Mouse (Mus musculus) erythroblast, adult 5-6 weeks (primary cell): ENCODE results near the gene Olfr1404. TPM values are rescaled to one million over a fixed set of nuclear protein-coding genes. Genes with fewer than 3 reads are reported as not detected.
"Not testable (repeated sequence)": the region's sequence is repeated elsewhere in the genome, so short reads cannot be mapped to it uniquely, and the experiment has no call there.

Source experiments
- ATAC-seq: replicated peaks from 2 replicates; pipeline ENCODE4 v1.8.0; 2016; ENCODE audit warnings: moderate number of reproducible peaks, mild to moderate bottlenecking, moderate TSS enrichment, inconsistent platforms; ENCODE audit not compliant: poor library complexity, low FRiP score, severe bottlenecking
- total RNA-seq, 2 experiments: library from RNA; stranded (forward) in 1 of 2; stranded (reverse) in 1 of 2; fragments of 150-400 nt in 1 of 2; fragments of 200-764, 138-1000 nt in 1 of 2; gene quantifications; 2 replicates each; pipeline versions ENCODE4 v1.2.3 to v1.2.4; 2015 to 2017; ENCODE audit warnings: low replicate concordance in 2 of 2

The Olfr1404 gene
- not detected in 2 replicates for total RNA-seq (2015; ENCODE audit: low replicate concordance)
- not detected in 2 replicates for total RNA-seq (2017; ENCODE audit: low replicate concordance)

DNA sequence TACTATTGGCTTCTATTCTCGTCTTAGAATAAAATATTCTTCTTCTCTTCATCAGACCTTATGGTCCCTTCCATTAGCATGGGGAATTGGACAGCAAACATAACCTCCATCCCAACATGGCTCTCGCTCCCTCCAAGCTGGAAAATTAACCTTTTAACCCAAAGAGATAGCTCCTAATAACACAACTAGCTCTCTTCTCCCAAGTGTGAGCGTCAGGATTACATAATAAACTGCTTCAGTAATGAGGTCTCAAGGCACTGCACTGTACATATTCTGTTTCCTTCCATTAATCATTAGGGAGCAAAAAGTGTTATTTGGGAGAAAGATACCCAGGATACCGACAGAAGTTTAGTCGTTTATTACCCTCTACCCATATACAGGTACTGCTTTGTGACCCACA is at the start of gene Olfr1404:
Gene Olfr1404 (plus strand): TSS at position 301 of the 400 bp plus-strand sequence.
- no peak for ATAC-seq

DNA sequence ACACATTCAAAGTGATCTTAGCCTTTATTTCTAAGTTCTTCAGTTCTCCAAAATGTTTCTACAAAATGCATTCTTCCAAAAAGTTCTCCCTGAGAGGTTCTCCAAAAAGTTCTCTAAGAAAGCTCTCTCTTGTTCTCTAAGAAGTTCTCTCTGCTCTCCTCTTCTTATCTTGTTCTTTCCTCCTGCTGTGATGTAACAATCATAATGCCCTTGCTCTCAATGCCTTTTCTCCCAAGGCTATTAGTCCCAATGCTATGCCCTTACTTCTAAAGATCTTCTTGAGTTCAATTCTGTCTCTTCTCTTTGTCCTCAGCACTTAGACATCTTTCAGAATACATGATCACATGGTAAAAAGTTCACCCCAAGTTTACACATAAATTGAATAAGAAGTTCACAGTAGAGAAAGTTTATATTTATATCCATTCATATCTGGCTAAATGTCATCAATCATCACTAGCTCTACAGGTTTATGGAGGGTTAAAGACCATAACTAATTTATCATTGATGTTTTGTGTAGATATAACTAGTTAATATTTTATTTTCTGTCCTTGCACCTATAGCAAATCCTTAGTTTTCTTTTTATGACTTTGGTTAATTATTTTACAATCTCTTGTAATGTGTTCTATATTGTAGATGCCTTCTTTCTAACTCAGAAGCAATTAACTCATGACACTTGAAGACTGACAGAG is 37.9 kb upstream of the Olfr1404 start:
- no peak for ATAC-seq

DNA sequence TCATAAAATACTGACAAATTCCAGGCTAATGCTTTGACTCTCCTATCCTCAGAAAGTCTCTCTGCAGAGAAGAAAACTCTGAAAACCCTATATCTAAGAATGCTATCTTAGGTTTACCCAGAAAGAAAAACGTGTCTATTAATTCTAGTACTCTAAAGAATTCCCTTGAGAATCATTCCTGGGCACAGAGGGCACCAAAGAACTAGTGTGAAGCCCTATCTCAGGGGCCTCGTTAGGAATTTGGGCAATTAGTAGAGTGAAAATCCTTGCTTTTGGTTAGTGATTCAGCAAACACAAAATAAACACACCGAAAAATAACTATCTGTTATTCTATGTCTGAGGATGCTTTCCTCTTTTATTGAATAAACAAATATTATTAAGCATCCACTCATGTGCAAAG is 21.7 kb upstream of the Olfr1404 start, which contains the start of gene Olfr1406:
Gene Olfr1406 (minus strand): TSS at position 101 of the 400 bp plus-strand sequence.
- ATAC-seq, result no peak

DNA sequence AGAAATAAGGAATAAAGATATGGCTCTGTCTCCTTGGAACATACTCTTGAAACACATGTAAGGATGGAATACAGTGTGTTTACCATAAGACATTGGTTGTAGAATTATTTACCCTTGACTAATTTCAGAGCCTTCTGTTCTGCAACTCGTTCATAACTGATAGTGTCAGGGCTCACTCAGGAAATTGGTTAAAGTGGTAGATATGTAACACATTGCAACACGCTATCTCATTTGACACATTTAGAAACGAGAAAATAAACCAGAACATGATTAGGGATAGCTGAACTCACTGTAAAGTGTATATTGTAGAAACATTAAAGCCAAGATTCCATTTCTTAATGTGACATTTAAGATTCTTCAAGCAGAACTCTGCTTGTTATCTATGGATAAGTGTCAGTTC is 20.1 kb upstream of the Olfr1404 start:
- no peak for ATAC-seq

DNA sequence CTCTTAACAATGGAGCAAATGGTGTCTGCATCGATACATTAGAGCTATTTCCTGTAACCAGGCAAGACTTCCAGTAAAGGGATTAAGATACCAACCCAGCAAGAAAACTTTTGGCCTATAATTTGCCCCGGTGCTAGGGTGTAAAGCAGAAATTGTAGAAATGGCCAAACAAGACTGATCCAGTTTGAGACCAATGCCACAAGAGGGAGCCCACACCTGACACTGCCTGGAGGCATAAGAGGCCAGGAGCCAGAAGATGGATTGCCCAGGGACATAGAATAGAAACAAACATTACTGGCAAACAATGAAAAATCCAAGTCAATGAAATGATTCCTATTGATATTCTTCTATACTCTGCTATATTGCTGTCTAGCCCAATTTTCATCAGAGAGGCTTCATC is 15.8 kb upstream of the Olfr1404 start:
- ATAC-seq, result no peak; the same call in 1 of the 2 replicates

DNA sequence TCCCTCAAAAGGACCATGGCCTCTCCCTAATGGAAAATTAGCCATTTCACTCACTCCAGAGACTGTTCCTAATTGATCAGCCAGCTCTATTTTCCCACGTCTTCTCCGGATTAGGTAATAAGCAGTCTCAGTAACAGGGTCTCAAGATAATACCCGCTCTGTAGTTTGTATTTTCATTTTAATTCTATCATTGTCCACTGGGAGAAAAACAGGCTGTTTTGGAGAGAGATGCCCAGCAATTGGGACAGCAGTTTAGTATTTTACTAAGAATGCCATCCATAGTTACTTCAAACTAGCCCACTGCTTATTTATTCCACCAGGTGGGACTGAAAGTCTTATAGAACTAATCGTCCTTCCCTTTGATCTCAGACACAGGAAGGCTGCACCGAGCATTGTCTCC is 14.7 kb upstream of the Olfr1404 start, which contains the start of gene Olfr218:
Gene Olfr218 (plus strand): TSS at position 301 of the 400 bp plus-strand sequence.
- ATAC-seq, result no peak

DNA sequence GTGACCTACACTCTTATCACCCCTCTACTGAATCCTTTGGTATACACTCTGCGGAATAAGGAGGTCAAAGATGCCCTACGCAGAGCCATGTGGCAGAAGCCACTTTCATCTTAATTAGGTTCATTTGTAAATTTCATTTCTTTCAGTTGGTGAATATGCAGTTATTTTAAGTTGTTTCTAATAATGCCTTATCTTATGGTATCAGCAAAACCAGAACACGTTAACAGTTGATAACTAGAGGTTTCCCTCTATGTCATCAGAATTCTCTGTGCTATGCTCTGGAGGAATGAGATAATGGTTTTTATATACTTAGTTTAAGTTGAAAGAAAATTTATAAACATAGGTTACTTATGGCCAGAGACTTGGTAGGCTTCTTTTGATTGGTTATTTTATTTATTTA is 4.3 kb downstream of the Olfr1404 start:
- no peak for ATAC-seq

DNA sequence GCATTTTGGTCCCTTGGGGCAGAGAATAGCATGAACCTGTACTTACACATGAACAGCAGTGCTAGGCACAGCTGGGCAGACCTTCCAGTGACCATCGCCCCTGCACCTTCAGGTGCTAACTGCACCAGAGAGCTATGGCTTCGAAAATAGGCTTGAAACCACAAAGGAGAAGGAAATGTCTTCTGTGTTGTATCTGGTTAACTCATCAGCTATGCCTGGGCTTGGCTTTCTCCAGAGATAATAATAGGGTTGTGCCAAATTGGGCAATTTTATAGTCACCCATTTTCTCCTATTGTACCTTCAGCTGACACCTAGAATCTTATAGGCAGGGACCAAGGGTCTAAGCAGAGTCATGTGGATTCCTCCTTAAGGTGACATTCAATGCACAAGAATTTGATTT is 14.9 kb downstream of the Olfr1404 start, which contains the start of gene Fcer1a:
Gene Fcer1a (minus strand): TSS at position 134 of the 400 bp plus-strand sequence.
- no peak for ATAC-seq

DNA sequence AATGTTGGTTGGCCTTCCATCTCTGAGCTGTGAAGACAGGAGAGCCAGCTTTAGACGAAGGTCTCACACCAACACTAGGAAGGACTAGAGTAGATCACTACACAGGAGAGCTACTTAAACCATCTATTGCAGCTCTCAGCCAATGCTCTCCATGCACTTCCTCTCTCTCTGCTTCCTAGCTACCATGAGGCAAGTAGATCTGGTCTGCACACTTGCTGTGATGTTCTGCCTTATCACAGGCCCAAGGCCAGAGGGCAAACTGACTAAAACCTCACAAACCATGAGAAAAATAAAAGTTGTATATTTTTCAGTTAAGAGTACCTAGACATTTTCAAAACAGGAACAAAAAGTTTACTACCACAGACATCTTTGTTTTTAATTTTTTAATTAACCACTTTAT is 24.8 kb downstream of the Olfr1404 start:
- not testable (repeated sequence) for ATAC-seq

DNA sequence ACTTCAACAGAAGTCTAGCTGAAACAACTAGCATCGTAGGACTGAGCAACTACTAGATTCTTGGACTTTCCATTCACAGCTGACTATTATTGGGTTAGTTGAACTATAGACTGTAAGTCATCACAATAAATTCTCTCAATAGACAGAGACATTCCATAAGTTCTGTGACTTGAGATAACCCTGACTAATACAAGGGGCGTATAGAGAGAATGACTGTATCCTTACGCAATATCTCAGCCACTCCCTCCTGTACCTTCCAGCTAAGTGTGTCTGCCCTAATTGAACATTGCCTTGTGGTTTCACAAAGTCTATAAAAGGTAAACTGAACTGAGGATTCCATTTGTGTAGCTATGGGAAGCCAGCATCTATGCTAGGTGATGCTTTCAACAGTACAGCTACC is 37.7 kb downstream of the Olfr1404 start:
- ATAC-seq, result no peak

DNA sequence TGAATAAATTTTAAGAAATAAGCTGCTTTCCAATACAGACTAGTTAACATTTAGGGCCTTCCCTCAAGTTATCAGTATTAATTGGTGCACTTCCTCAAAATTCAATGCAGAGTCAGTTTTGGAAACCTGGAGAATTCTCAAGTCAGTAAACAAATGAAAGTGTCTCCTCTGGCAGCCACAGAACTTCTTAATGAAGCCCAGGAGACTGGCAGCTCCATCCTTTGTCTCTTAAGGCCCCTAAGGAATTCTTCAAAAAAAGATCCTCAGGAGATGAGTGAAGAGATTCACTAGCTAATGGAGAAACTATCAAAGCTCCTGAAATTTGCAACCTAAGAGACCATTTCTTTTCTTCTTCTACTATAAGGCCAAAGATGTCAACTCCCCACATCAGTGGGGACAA is 53.5 kb downstream of the Olfr1404 start, which contains the start of gene Olfr418:
Gene Olfr418 (plus strand): TSS at position 301 of the 400 bp plus-strand sequence.
- ATAC-seq, result no peak

Other genes with a start within 250 kb of the Olfr1404 start
- not detected in 2 replicates for gene Olfr1408, start 75.0 kb upstream of the Olfr1404 start, total RNA-seq (2015; ENCODE audit: low replicate concordance)
- gene Olfr1408, start 75.0 kb upstream of the Olfr1404 start, total RNA-seq (2017; ENCODE audit: low replicate concordance), result not detected in 2 replicates
- not detected in 2 replicates for gene Olfr1406, start 21.8 kb upstream of the Olfr1404 start, total RNA-seq (2015; ENCODE audit: low replicate concordance)
- not detected in 2 replicates for gene Olfr1406, start 21.8 kb upstream of the Olfr1404 start, total RNA-seq (2017; ENCODE audit: low replicate concordance)
- not detected in 2 replicates for gene Olfr218, start 14.6 kb upstream of the Olfr1404 start, total RNA-seq (2015; ENCODE audit: low replicate concordance)
- gene Olfr218, start 14.6 kb upstream of the Olfr1404 start, total RNA-seq (2017; ENCODE audit: low replicate concordance), result not detected in 2 replicates
- gene Fcer1a, start 14.8 kb downstream of the Olfr1404 start, total RNA-seq (2015; ENCODE audit: low replicate concordance), result 8.8 and 17.1 TPM in 2 replicates
- gene Fcer1a, start 14.8 kb downstream of the Olfr1404 start, total RNA-seq (2017; ENCODE audit: low replicate concordance), result 10.3 and 10.5 TPM in 2 replicates
- not detected in 2 replicates for gene Olfr418, start 53.6 kb downstream of the Olfr1404 start, total RNA-seq (2015; ENCODE audit: low replicate concordance)
- not detected in 2 replicates for gene Olfr418, start 53.6 kb downstream of the Olfr1404 start, total RNA-seq (2017; ENCODE audit: low replicate concordance)
- not detected in 2 replicates for gene Mptx2, start 65.4 kb downstream of the Olfr1404 start, total RNA-seq (2015; ENCODE audit: low replicate concordance)
- gene Mptx2, start 65.4 kb downstream of the Olfr1404 start, total RNA-seq (2017; ENCODE audit: low replicate concordance), result not detected in 2 replicates
- 67.1 and 89.7 TPM in 2 replicates for gene Ackr1, start 121.4 kb downstream of the Olfr1404 start, total RNA-seq (2015; ENCODE audit: low replicate concordance)
- 43.2 and 60.3 TPM in 2 replicates for gene Ackr1, start 121.4 kb downstream of the Olfr1404 start, total RNA-seq (2017; ENCODE audit: low replicate concordance)
- 20.5 and 27.7 TPM in 2 replicates for gene Aim2, start 138.5 kb downstream of the Olfr1404 start, total RNA-seq (2015; ENCODE audit: low replicate concordance)
- 45.9 and 55.4 TPM in 2 replicates for gene Aim2, start 138.5 kb downstream of the Olfr1404 start, total RNA-seq (2017; ENCODE audit: low replicate concordance)
- 4.8 TPM in 1 of 2 replicates, not detected in the other for gene Cadm3, start 155.3 kb downstream of the Olfr1404 start, total RNA-seq (2015; ENCODE audit: low replicate concordance)
- gene Cadm3, start 155.3 kb downstream of the Olfr1404 start, total RNA-seq (2017; ENCODE audit: low replicate concordance), result 1.4 and 5.4 TPM in 2 replicates